Mouse (Mus musculus): ENCODE measurements at regions not wholly inside any gene's neighbourhood (a gene's known extent, or its start where the extent isn't known, plus 50 kb on each side); places are given as distances from the start of the nearest gene placed in this dataset.

DNA sequence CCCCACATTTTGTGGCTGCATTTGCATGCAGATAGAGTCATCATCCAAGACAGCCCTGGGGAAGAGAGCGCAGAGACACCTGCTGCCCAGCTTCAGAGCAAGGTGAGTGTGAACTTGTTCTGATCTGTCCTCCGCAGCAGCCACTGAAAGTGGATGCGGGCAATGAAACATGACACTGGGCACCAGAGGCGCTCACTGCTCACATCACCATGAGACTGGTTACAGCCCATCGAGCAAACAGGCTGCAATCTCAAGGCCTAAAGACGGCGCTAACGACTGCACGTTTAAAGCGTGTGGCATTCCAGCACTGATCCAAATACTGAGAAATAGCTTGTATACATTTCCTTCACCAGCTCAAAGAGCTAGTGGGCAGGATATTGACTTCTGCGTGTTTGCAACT is 65.8 kb downstream of the Barhl2 start:
- DNase-seq: no peak
- 84% methylated on average over 11 of the region's 11 CpGs for WGBS
- H3K27me3 ChIP-seq (ENCODE audit: control insufficient read depth, insufficient read depth, low read length): no peaks in the 10 kb centered on the region
- no peaks in the 10 kb centered on the region for H3K4me1 ChIP-seq (ENCODE audit: control insufficient read depth, insufficient read depth, low read length)
- H3K4me3 ChIP-seq (replicated peaks; ENCODE audit: insufficient read depth, low read depth, low read length): no peak overlapping the region
- no peak overlapping the region for H3K27ac ChIP-seq (ENCODE audit: insufficient read depth, low read length)
- TF ChIP-seq CTCF (IDR thresholded peaks at IDR 0.05; ENCODE audit: borderline replicate concordance, insufficient read depth, low read depth, low read length): no peak
- TF ChIP-seq POLR2A (IDR thresholded peaks at IDR 0.05; ENCODE audit: borderline replicate concordance, insufficient read depth, low read length): no peak

DNA sequence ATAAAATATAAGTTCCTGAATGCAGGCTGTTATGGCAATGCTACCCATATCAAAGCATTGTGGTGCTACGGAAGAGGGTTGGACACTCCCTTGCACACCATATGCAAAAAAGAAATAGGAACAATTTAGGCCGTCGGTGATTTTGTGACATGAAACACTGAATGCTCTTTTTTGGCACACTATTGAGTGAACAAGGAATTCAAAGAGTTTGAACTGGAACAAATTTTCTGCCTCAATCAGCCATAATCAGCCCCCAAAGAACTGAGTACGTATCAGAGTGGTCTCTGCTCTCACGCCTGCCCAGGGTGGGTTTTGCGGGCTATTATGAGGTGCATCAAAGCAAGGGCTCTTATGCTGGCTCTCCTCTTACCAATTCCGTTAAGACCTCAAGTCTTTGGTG is 71.3 kb downstream of the Barhl2 start:
- Histone ChIP-seq H3K27me3 (ENCODE audit: control insufficient read depth, insufficient read depth, low read length) (no peaks in the 10 kb centered on the region), H3K4me3 (replicated peaks; ENCODE audit: insufficient read depth, low read depth, low read length) (no peak overlapping the region), H3K4me1 (ENCODE audit: control insufficient read depth, insufficient read depth, low read length) (no peaks in the 10 kb centered on the region), H3K27ac (ENCODE audit: insufficient read depth, low read length) (no peak overlapping the region)
- no peak for DNase-seq
- 87% methylated on average over 7 of the region's 7 CpGs for WGBS
- TF ChIP-seq POLR2A (IDR thresholded peaks at IDR 0.05; ENCODE audit: borderline replicate concordance, insufficient read depth, low read length) (no peak), CTCF (IDR thresholded peaks at IDR 0.05; ENCODE audit: borderline replicate concordance, insufficient read depth, low read depth, low read length) (no peak)

DNA sequence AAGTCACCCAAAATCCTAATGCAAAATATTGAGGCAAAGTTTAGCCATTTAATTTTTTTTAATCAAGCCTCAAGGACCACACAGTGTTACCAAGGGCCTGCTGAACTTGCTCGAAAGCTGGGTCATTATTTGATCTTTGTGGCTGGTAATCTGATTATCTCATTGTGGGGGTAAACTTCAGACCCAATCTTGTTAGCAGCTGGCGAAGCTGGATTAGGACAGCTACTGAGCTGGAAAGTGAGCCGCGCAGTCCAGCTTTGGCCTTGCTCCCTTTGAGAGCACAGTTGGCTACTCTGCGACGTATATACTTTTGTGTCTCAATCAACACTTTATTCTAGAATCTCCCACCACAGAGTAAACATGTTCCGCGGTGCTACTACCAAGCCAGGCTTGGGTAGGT is 72.1 kb downstream of the Barhl2 start:
- WGBS: 86% methylated on average over 8 of the region's 8 CpGs
- Histone ChIP-seq H3K27ac (ENCODE audit: insufficient read depth, low read length) (no peak overlapping the region), H3K4me1 (ENCODE audit: control insufficient read depth, insufficient read depth, low read length) (no peaks in the 10 kb centered on the region), H3K4me3 (replicated peaks; ENCODE audit: insufficient read depth, low read depth, low read length) (no peak overlapping the region), H3K27me3 (ENCODE audit: control insufficient read depth, insufficient read depth, low read length) (no peaks in the 10 kb centered on the region)
- no peak for DNase-seq
- no peak for TF ChIP-seq POLR2A (IDR thresholded peaks at IDR 0.05; ENCODE audit: borderline replicate concordance, insufficient read depth, low read length)
- no peak for TF ChIP-seq CTCF (IDR thresholded peaks at IDR 0.05; ENCODE audit: borderline replicate concordance, insufficient read depth, low read depth, low read length)

DNA sequence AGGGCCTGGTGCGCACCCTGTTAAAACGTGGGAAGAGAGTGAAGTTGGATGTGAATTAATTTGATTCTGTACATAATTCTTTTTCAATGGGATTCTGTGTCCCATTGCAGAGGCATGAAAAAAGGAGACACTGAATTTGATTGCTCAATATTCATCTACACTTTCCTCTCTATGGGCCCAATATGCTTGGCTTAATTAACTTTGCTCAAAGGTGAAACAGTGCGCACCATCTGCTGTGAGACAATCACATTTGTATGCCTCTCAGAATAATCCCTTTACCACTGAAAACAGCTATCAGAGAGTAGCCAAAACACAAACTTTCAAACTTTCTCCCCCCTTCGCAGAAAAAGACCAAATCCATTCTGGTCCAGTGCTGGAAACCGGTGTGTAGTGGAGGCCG is 72.7 kb downstream of the Barhl2 start:
- Histone ChIP-seq H3K4me3 (replicated peaks; ENCODE audit: insufficient read depth, low read depth, low read length) (no peak overlapping the region), H3K4me1 (ENCODE audit: control insufficient read depth, insufficient read depth, low read length) (no peaks in the 10 kb centered on the region), H3K27me3 (ENCODE audit: control insufficient read depth, insufficient read depth, low read length) (no peaks in the 10 kb centered on the region), H3K27ac (ENCODE audit: insufficient read depth, low read length) (no peak overlapping the region)
- 78% methylated on average over 6 of the region's 6 CpGs for WGBS
- no peak for TF ChIP-seq CTCF (IDR thresholded peaks at IDR 0.05; ENCODE audit: borderline replicate concordance, insufficient read depth, low read depth, low read length)
- TF ChIP-seq POLR2A (IDR thresholded peaks at IDR 0.05; ENCODE audit: borderline replicate concordance, insufficient read depth, low read length): no peak
- DNase-seq: no peak

DNA sequence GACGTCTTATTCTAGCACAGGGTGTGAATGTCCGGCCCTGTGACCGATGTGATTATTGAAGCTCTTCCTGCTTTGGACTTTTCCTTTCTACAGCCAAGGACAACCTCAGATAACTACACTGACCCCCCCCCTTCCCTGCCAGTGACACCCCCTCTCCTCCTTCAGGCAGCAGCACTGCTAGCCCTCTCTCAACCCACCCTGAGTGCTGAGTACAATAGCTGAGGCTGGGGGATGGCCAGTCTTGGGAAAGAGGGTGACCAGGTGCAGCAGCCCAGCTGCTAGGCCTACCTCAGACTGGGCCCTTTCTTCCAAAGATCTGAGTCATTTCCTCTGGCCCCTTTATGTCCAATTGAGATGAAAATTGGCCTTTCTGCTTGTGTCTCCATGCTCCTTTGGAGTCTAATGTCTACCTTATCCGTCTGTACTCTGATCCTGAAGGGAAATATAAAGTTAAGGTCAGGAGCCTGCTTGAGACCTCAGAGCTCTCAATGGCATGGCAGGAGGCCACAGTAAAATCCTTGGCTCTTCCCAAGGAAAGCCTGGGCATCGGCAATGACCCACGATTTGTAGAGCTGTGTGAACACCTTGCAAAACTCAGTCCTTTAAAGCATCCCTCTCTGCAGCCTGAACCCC is 73.7 kb downstream of the Barhl2 start:
- WGBS: 71% methylated on average over 6 of the region's 6 CpGs

DNA sequence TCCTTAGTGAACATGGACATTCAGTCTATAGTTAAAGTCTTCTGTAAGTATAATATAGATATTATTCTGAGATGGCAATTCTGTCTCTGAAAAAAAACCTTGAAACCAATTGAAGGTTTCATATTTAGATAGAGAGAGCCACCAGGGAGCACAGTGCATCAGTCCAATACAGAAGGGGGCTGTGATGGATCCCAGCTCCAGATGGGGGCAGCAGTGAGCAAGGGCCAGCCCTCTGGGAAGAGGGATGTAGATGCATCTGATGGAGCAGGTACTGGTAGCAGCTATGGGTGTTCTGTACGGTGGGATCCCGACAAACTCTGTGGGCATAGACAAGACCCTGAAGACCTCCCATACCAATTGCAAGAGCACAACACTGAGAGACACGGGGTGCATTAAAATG is 76.0 kb downstream of the Barhl2 start:
- H3K4me1 ChIP-seq (ENCODE audit: control insufficient read depth, insufficient read depth, low read length): no peaks in the 10 kb centered on the region
- H3K27ac ChIP-seq (ENCODE audit: insufficient read depth, low read length): no peak overlapping the region
- WGBS: 94% methylated on average over 3 of the region's 3 CpGs
- H3K4me3 ChIP-seq (replicated peaks; ENCODE audit: insufficient read depth, low read depth, low read length): no peak overlapping the region
- DNase-seq: peak; percentile 48 to 65
- H3K27me3 ChIP-seq (ENCODE audit: control insufficient read depth, insufficient read depth, low read length): no peaks in the 10 kb centered on the region
- TF ChIP-seq POLR2A (IDR thresholded peaks at IDR 0.05; ENCODE audit: borderline replicate concordance, insufficient read depth, low read length) (no peak), CTCF (IDR thresholded peaks at IDR 0.05; ENCODE audit: borderline replicate concordance, insufficient read depth, low read depth, low read length) (peak; percentile 66)

More for the DNA sequence above, 73.7 kb downstream of the Barhl2 start:
- H3K27ac ChIP-seq (ENCODE audit: insufficient read depth, low read length): no peak overlapping the region
- H3K4me1 ChIP-seq (ENCODE audit: control insufficient read depth, insufficient read depth, low read length): no peaks in the 10 kb centered on the region
- no peaks in the 10 kb centered on the region for H3K27me3 ChIP-seq (ENCODE audit: control insufficient read depth, insufficient read depth, low read length)
- DNase-seq: no peak
- H3K4me3 ChIP-seq (replicated peaks; ENCODE audit: insufficient read depth, low read depth, low read length): no peak overlapping the region
- TF ChIP-seq CTCF (IDR thresholded peaks at IDR 0.05; ENCODE audit: borderline replicate concordance, insufficient read depth, low read depth, low read length) (no peak), POLR2A (IDR thresholded peaks at IDR 0.05; ENCODE audit: borderline replicate concordance, insufficient read depth, low read length) (no peak)

DNA sequence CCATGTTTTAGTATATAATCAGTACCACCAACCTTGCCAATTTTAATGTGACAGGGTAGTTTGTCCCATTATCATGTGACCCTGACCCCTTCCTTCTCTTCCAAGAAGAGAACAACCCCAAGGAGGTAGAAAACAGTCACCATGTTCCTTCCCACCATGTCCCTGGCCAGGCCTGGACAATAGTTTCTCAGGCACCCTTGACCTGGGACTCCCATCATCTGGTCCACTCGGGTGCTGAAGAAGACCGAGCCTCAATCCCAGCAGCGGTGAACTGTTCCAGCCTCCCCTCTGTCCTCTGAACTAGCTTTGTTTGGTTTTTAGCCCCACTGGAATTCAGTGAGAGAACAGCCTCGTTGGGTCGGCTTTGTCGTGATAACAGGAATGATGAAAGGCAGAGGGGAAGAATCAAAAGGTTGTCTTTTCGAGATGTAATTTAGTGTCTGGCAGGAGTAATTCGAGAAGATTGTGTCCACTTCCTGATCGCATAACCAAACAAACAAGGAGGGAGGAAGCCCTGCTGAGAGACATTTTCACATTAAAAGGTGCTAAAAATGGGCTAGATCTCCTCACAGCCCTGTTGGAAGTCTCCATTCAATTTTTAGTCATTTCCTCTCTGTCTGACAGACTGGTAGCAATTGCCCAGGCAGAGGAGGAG is 77.2 kb downstream of the Barhl2 start:
- H3K4me3 ChIP-seq (replicated peaks; ENCODE audit: insufficient read depth, low read depth, low read length): no peak overlapping the region
- peak in 1 of 2 experiments; percentile 32 for DNase-seq
- no peaks in the 10 kb centered on the region; the same call in 1 of the 2 replicates for H3K27me3 ChIP-seq (ENCODE audit: control insufficient read depth, insufficient read depth, low read length)
- no peaks in the 10 kb centered on the region for H3K4me1 ChIP-seq (ENCODE audit: control insufficient read depth, insufficient read depth, low read length)
- TF ChIP-seq POLR2A (IDR thresholded peaks at IDR 0.05; ENCODE audit: borderline replicate concordance, insufficient read depth, low read length): no peak
- TF ChIP-seq CTCF (IDR thresholded peaks at IDR 0.05; ENCODE audit: borderline replicate concordance, insufficient read depth, low read depth, low read length): no peak
- WGBS: 56% methylated on average over 9 of the region's 9 CpGs
- H3K27ac ChIP-seq (ENCODE audit: insufficient read depth, low read length): no peak overlapping the region

All from cerebellum, adult 2 months (tissue).